Mouse (Mus musculus): ENCODE data around the gene Ltbp3.

Ltbp3 gene

DNA sequence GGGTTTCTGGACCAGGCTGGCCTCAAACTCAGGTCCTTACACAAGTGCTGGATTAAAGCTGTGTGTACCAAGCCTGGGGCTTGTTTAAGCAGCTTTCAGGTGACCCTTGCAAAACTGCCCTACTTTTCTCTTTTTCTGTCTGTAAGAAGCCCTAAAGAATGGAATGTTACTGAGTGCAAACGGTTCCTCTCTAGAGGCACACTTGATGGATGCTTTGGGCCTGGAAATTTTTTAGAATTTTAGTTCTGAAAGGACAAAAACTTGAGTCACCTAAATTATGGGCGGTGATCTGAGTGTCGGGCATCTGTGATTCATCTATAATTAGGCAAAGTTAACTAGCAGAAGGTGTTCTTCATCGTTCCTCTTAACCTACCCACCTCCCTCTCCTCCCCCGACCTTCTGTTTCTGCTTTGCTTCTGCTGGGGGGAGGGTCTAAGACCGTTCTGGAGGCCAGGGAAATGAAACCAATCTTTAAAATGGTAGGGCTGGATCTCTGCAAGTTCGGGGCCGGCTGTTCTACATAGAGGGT lies 63.7 kb downstream of the Ltbp3 start:
- no peak for DNase-seq (ENCODE audit: low spot score in 2 of 2)

DNA sequence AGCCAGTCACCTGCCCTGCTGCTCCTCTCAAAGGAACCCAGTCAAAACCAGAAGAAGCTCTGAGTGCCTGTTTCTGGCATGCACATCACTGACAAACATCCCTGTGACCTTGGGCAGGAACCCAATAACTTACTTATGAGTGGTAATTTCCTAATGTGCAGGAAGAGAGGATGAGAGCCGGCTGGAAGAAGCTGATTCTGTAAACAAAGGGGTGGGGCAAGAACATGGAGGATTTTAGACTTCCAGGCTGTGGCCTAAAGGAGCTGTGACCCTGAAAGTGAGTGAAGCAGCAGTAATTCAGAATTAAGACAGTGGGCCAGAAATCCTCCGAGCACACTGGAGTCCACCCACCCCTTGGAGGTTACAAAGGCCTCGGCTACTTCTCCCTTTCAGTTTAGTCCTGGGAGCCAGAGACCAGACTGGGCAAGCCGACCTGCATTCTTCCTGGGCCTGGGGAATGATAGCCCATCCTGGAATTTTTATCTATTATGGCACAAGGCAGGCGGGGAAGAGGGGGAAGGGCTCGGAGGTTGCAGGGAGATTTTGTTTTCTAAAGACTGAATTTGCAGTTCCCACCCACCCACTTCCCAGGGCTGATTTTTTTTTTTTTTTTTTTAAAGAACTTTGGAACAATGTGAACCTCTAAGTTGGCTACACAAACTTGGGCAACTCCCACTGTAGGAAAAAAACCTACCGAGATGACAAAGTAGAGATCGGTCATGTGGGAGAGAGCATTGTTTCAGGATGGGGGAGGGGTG lies 65.5 kb downstream of the Ltbp3 start:
- DNase-seq (ENCODE audit: low spot score in 2 of 2), result no peak

DNA sequence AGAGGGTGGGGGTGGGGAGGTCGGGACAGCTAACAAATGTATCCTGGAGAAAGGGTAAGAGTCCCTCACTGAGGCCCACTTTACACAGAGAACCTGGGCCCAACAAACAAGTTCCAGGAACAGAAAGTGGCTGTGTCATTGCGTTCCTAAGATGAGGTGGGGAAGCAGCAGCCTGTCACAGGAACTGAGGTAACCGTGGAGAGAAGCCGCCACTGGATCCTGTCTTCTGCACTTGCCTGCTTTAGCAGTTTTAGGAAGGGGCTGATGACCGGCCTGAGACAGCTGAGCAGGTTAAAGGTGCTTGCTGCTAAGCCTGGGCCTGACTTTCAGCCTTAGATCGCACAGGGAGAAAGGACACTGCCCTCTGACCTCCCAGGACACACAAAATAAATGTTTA lies 66.1 kb downstream of the Ltbp3 start:
- DNase-seq (ENCODE audit: low spot score in 2 of 2), result no peak

DNA sequence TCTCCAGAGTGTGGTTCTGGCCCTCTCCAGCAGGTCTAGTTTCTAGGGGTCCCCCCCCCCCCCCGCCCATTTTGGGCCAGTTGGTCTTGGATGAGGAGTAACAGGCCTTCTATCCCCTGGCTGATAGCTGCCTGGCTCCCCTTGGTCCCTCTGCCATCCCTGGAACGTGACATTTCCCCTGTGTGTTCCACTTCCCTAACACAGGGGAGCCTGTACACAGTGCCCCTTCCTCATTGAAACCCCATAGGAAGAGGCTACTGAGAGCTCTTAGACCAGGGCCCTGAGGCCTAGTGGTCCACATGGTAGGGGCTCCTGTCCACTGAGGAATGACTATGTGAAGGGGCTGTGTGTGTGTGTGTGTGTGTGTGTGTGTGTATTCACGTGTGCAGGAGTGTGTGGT lies 67.0 kb downstream of the Ltbp3 start:
- no peak for DNase-seq (ENCODE audit: low spot score in 2 of 2)
